Mouse (Mus musculus): ENCODE measurements around the gene Hectd1. TPM values are rescaled to one million over a fixed set of nuclear protein-coding genes. Genes with fewer than 3 reads are reported as not detected.

Hectd1 gene
- polyA plus RNA-seq, 1 experiment, result 12.8 TPM

DNA sequence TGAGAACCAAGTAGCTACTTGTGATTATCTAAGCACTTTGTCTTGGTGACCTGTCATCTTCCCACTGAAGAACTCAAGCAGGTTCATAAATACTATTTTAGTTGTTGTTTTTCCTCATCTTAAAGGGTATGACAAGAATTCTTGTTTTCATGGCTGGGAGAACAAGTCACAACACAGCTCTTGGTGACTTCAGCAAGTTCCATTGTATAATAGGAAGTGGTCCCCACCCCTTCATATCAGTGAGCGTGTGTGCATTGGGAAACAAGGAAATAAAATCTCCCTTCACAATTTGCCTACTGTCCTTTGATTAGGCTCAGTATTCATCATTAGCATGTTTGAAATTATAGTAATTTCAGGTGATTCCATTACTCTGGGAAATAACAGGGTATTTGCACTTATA lies 134.4 kb downstream of the Hectd1 start:
- H3K27ac ChIP-seq (ENCODE audit: insufficient read depth, low read length), result no peak overlapping the region
- no peak for TF ChIP-seq POLR2A (IDR thresholded peaks at IDR 0.05; ENCODE audit: low read depth, low read length)
- TF ChIP-seq CTCF (IDR thresholded peaks at IDR 0.05; ENCODE audit: extremely low read depth, insufficient read depth, insufficient read length, insufficient replicate concordance), result no peak
- 73% methylated on average over 1 of the region's 1 CpGs for WGBS
- no peak for DNase-seq (ENCODE audit: low read depth in 1 of 2, low spot score in 2 of 2)
- H3K27me3 ChIP-seq (ENCODE audit: control insufficient read depth, insufficient read depth, low read length), result no peaks in the 10 kb centered on the region
- H3K4me1 ChIP-seq (ENCODE audit: control insufficient read depth, insufficient read depth, insufficient read length), result peaks cover 2% of the 10 kb centered on the region; the same call in 1 of the 2 replicates
- no peaks in the 10 kb centered on the region for H3K36me3 ChIP-seq (ENCODE audit: control insufficient read depth, insufficient read depth, low read length)
- no peak overlapping the region for H3K4me3 ChIP-seq (ENCODE audit: extremely low read depth, insufficient read depth, insufficient read length)

DNA sequence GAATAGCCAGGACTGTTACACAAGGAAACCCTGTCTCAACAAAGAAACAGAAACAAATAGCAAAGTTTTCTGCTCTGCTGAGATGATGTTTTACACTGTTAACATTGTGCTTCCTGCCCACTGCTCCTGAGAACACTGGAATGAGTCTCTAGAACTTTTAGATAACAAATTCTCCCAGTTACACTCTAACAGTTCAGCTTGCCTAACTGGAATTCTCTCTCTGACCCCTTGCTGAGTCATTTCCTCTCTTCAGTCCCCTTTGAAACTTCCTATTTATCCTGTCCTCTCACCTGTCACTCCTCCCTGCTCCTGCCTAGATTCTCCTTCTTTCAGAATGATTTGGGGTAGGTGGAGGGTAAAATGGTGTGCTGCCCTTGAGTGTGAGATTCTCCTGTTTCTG lies 135.2 kb downstream of the Hectd1 start:
- Histone ChIP-seq H3K4me1 (ENCODE audit: control insufficient read depth, insufficient read depth, insufficient read length) (peaks cover 2% of the 10 kb centered on the region), H3K27ac (ENCODE audit: insufficient read depth, low read length) (no peak overlapping the region), H3K27me3 (ENCODE audit: control insufficient read depth, insufficient read depth, low read length) (no peaks in the 10 kb centered on the region), H3K4me3 (ENCODE audit: extremely low read depth, insufficient read depth, insufficient read length) (no peak overlapping the region), H3K36me3 (ENCODE audit: control insufficient read depth, insufficient read depth, low read length) (no peaks in the 10 kb centered on the region)
- no peak for TF ChIP-seq CTCF (IDR thresholded peaks at IDR 0.05; ENCODE audit: extremely low read depth, insufficient read depth, insufficient read length, insufficient replicate concordance)
- DNase-seq (ENCODE audit: low read depth in 1 of 2, low spot score in 2 of 2), result no peak

Other genes with a start within 250 kb of the Hectd1 start
- 446 and 449 TPM in 2 replicates for gene Coch, start 236.2 kb downstream of the Hectd1 start, polyA plus RNA-seq (2012; rRNA removed)
- gene Ap4s1, start 138.5 kb downstream of the Hectd1 start, polyA plus RNA-seq (2012; rRNA removed), result 4.6 and 4.9 TPM in 2 replicates
- 7.1 and 8.4 TPM in 2 replicates for gene Strn3, start 137.6 kb downstream of the Hectd1 start, polyA plus RNA-seq (2012; rRNA removed)
- gene Heatr5a, start 141.8 kb upstream of the Hectd1 start, polyA plus RNA-seq (2012; rRNA removed), result 18.0 and 24.6 TPM in 2 replicates
- gene Dtd2, start 177.0 kb upstream of the Hectd1 start, polyA plus RNA-seq (2012; rRNA removed), result 2.3 and 2.8 TPM in 2 replicates
- 0.41 and 0.53 TPM in 2 replicates for gene Gpr33, start 198.5 kb upstream of the Hectd1 start, polyA plus RNA-seq (2012; rRNA removed)

Data from spleen, adult 2 months (tissue).